Mouse (Mus musculus) heart, embryonic 14.5 days (tissue): Measurements from ENCODE around the gene A630089N07Rik. TPM values are rescaled to one million over a fixed set of nuclear protein-coding genes. Genes with fewer than 3 reads are reported as not detected.

Source experiments
- ATAC-seq: fragments of 200-750 bp; cut with Nextera tagmentation; 2 replicates; pipeline ENCODE4 v1.8.0; 2017; ENCODE audit warnings: low read depth, moderate TSS enrichment; ENCODE audit not compliant: insufficient number of reproducible peaks, insufficient read depth, low FRiP score
- H3K27ac ChIP-seq, 2 experiments: fragments of 200-500 bp in 1 of 2; fragments of 300-500 bp in 1 of 2; sonication (generic) in 1 of 2; replicated peaks in 1 of 2; 2 replicates each; pipeline ENCODE4 v1.5.1; 2012 to 2014; ENCODE audit warnings: low read depth in 2 of 2, low read length in 2 of 2, control low read depth in 1 of 2, mild to moderate bottlenecking in 1 of 2, mixed read lengths in 1 of 2; ENCODE audit not compliant: control insufficient read depth in 1 of 2, insufficient read depth in 1 of 2
- H3K27me3 ChIP-seq: fragments of 300-500 bp; sonication (generic); 2 replicates; pipeline ENCODE4 v1.6.1; 2014; ENCODE audit warnings: mild to moderate bottlenecking, low read length, control low read depth; ENCODE audit not compliant: control insufficient read depth, insufficient read depth
- H3K36me3 ChIP-seq: fragments of 300-500 bp; sonication (generic); 2 replicates; pipeline ENCODE4 v1.6.1; 2014; ENCODE audit warnings: mild to moderate bottlenecking, control low read depth, low read length, mixed read lengths; ENCODE audit not compliant: control insufficient read depth, insufficient read depth
- H3K4me1 ChIP-seq, 2 experiments: fragments of 200-500 bp in 1 of 2; fragments of 300-500 bp in 1 of 2; sonication (generic) in 1 of 2; 2 replicates each; pipeline ENCODE4 v1.6.1; 2012 to 2014; ENCODE audit warnings: low read length in 2 of 2, control low read depth in 1 of 2, mixed read lengths in 1 of 2; ENCODE audit not compliant: control insufficient read depth in 2 of 2, insufficient read depth in 2 of 2
- H3K4me2 ChIP-seq: fragments of 300-500 bp; sonication (generic); 2 replicates; pipeline ENCODE4 v1.6.1; 2014; ENCODE audit warnings: mild to moderate bottlenecking, low read length
- H3K4me3 ChIP-seq, 2 experiments: fragments of 200-500 bp in 1 of 2; fragments of 300-500 bp in 1 of 2; sonication (generic) in 1 of 2; 2 replicates each; pipeline ENCODE4 v1.5.1; 2012 to 2014; ENCODE audit warnings: low read length in 2 of 2, mild to moderate bottlenecking in 2 of 2, control low read depth in 1 of 2, low read depth in 1 of 2, moderate library complexity in 1 of 2; ENCODE audit not compliant: control insufficient read depth in 1 of 2, insufficient read depth in 1 of 2
- H3K9ac ChIP-seq: fragments of 300-500 bp; sonication (generic); 2 replicates; pipeline ENCODE4 v1.6.1; 2014; ENCODE audit warnings: mild to moderate bottlenecking, low read length
- H3K9me3 ChIP-seq: fragments of 300-500 bp; sonication (generic); 2 replicates; pipeline ENCODE4 v1.6.1; 2016; ENCODE audit warnings: low read length, control low read depth; ENCODE audit not compliant: control insufficient read depth
- WGBS: fragments of 180-500 bp; shearing (Covaris S2); extraction: QIAGEN DNeasy Blood & Tissue Kit; methylation state at CpG from one replicate; pipeline ENCODE4 v1.1.7; 2014; 5-methylcytosine and 5-hydroxymethylcytosine counted together
- polyA plus RNA-seq: library from polyadenylated mRNA; unstranded; fragments of >200 nt; fragmentation: Nextera tagmentation; extraction: Ambion mirVana; gene quantifications from 2 replicates; pipeline ENCODE4 v1.2.1, GENCODE M21; 2014

The A630089N07Rik gene
- polyA plus RNA-seq, 1 experiment from 2014 or later = 9.0 TPM

GRCm38 (mm10) chr16:97952371-97952770 is 129.9 kb downstream of the A630089N07Rik start:
- Histone ChIP-seq H3K27me3 (peaks cover 21% of the 10 kb centered on the region), H3K4me2 (no peak overlapping the region), H3K4me3 (no peak overlapping the region), H3K9me3 (no peaks in the 10 kb centered on the region), H3K27ac (no peak overlapping the region), H3K36me3 (peaks cover 69% of the 10 kb centered on the region), H3K9ac (no peak overlapping the region), H3K4me1 (peaks cover 8 to 17% of the 10 kb centered on the region in 2 experiments)
- ATAC-seq = no peak
- WGBS = 88% methylated on average over 4 of the region's 4 CpGs

Other genes starting within 250 kb of the A630089N07Rik start
- gene Prdm15, start 230.6 kb downstream of the A630089N07Rik start, polyA plus RNA-seq = 4.3 and 6.4 TPM in 2 replicates
- 16.4 and 18.9 TPM in 2 replicates for gene C2cd2, start 119.9 kb downstream of the A630089N07Rik start, polyA plus RNA-seq
- 8.4 and 8.7 TPM in 2 replicates for gene Zbtb21, start 119.8 kb downstream of the A630089N07Rik start, polyA plus RNA-seq
- 13.8 and 17.9 TPM in 2 replicates for gene B230307C23Rik, start 85.1 kb downstream of the A630089N07Rik start, polyA plus RNA-seq